In genomic region chr8:84773304-84773703, GRCm38 (mm10) we compare ENCODE assay signal across 10 mouse cellular contexts. TPM values are rescaled to one million over a fixed set of nuclear protein-coding genes. Genes with fewer than 3 reads are reported as not detected.
A peak's percentile ranks its signal among the peaks of the same experiment; 100 is the strongest.
DNase-seq lines count a peak whose midpoint lies in the region; ATAC-seq lines count a peak whose summit lies in the region.
"Had no signal": no experiment of that assay in that cellular context is flagged by ENCODE, and none has a peak within 500 bp of the region (broad histone marks: within the 10 kb centered on the region; RNA-seq: fewer than 3 reads in every experiment).

No protein-coding gene starts in this region.

- H3K4me2 ChIP-seq in kidney, embryonic 16.5 days (replicated peaks; ENCODE audit: low read depth, low read length): peak overlapping the region; percentile 52
- peak overlapping the region; percentile 81 for H3K4me2 ChIP-seq in forebrain, embryonic 16.5 days (ENCODE audit: low read length)
- peak overlapping the region; percentile 50 for H3K4me2 ChIP-seq in midbrain, embryonic 14.5 days (ENCODE audit: low read length)

- DNase-seq in kidney, adult 9 months: no peak
- peak; percentile 75 to 80 for DNase-seq in cerebellum, postnatal 14 days
- no peak for DNase-seq in midbrain, embryonic 14.5 days
- DNase-seq in spleen, postnatal 14 days (ENCODE audit: low spot score in 2 of 2): no peak
- no peak for DNase-seq in urinary bladder, adult 2 months (ENCODE audit: low spot score)
- DNase-seq in adrenal gland, postnatal 36 days: no peak
- DNase-seq: thymus, adult 18-20 months had no signal

- 1% methylated on average over 9 of the region's 9 CpGs for WGBS in kidney, embryonic 16.5 days
- 2% methylated on average over 9 of the region's 9 CpGs for WGBS in forebrain, embryonic 16.5 days
- 1% methylated on average over 9 of the region's 9 CpGs for WGBS in midbrain, embryonic 14.5 days

- peaks cover 47% of the 10 kb centered on the region for H3K4me1 ChIP-seq in kidney, embryonic 16.5 days (ENCODE audit: insufficient read depth, low read length)
- peaks cover 49% of the 10 kb centered on the region for H3K4me1 ChIP-seq in forebrain, embryonic 16.5 days (replicated peaks; ENCODE audit: control insufficient read depth, insufficient read depth, low read length)
- peaks cover 11% of the 10 kb centered on the region for H3K4me1 ChIP-seq in midbrain, embryonic 14.5 days (ENCODE audit: control insufficient read depth, insufficient read depth, low read length)

- ATAC-seq in kidney, embryonic 16.5 days (ENCODE audit: low FRiP score, low TSS enrichment): no peak
- ATAC-seq in forebrain, embryonic 16.5 days: peak; percentile 44
- no peak for ATAC-seq in midbrain, embryonic 14.5 days (ENCODE audit: low FRiP score, low TSS enrichment)

- no peaks in the 10 kb centered on the region for H3K9me3 ChIP-seq in kidney, embryonic 16.5 days (ENCODE audit: low read length)
- no peaks in the 10 kb centered on the region for H3K9me3 ChIP-seq in forebrain, embryonic 16.5 days (ENCODE audit: control insufficient read depth, low read length)
- H3K9me3 ChIP-seq in midbrain, embryonic 14.5 days (ENCODE audit: control insufficient read depth, low read length): no peaks in the 10 kb centered on the region

- H3K27me3 ChIP-seq in kidney, embryonic 16.5 days (ENCODE audit: insufficient read depth, low read length): peaks cover 96% of the 10 kb centered on the region
- 0 out of 2 replicates have a peak, but pooled peaks cover 2% of the 10 kb centered on the region for H3K27me3 ChIP-seq in forebrain, embryonic 16.5 days (replicated peaks; ENCODE audit: control insufficient read depth, insufficient read depth, low read length)
- peaks cover 53% of the 10 kb centered on the region for H3K27me3 ChIP-seq in midbrain, embryonic 14.5 days (ENCODE audit: control insufficient read depth, insufficient read depth, low read length)

- no peaks in the 10 kb centered on the region for H3K36me3 ChIP-seq in kidney, embryonic 16.5 days (ENCODE audit: insufficient read depth, low read length)
- no peaks in the 10 kb centered on the region for H3K36me3 ChIP-seq in forebrain, embryonic 16.5 days (ENCODE audit: control insufficient read depth, insufficient read depth)
- no peaks in the 10 kb centered on the region for H3K36me3 ChIP-seq in midbrain, embryonic 14.5 days (ENCODE audit: control insufficient read depth, insufficient read depth, low read length)

- H3K9ac ChIP-seq in kidney, embryonic 16.5 days (replicated peaks; ENCODE audit: low read length): peak overlapping the region; percentile 36
- peak overlapping the region; percentile 81 for H3K9ac ChIP-seq in forebrain, embryonic 16.5 days (replicated peaks; ENCODE audit: low read depth, low read length)
- H3K9ac ChIP-seq in midbrain, embryonic 14.5 days (replicated peaks; ENCODE audit: low read length): peak overlapping the region; percentile 42

- H3K27ac ChIP-seq in kidney, embryonic 16.5 days (ENCODE audit: low read length): peak overlapping the region; percentile 60; the same call in 1 of the 2 replicates
- peak overlapping the region; percentile 99 for H3K27ac ChIP-seq in forebrain, embryonic 16.5 days (ENCODE audit: low read length)
- H3K27ac ChIP-seq in midbrain, embryonic 14.5 days (replicated peaks; ENCODE audit: low read depth, low read length): peak overlapping the region; percentile 33
- H3K27ac ChIP-seq: macrophage had no signal

- peak overlapping the region; percentile 33 for H3K4me3 ChIP-seq in kidney, embryonic 16.5 days (ENCODE audit: low read length)
- peak overlapping the region; percentile 49 for H3K4me3 ChIP-seq in forebrain, embryonic 16.5 days (replicated peaks; ENCODE audit: low read length)
- H3K4me3 ChIP-seq in midbrain, embryonic 14.5 days (replicated peaks; ENCODE audit: low read depth, low read length): peak overlapping the region; percentile 24

RNA-seq across cellular contexts. Expression of gene Nfix, which starts 26.8 kb away (rescaled TPM):
- 14.8 and 15.9 TPM in 2 replicates for polyA plus RNA-seq in kidney, embryonic 16.5 days (2015; fragmentation: Nextera tagmentation; extraction: Ambion mirVana)
- 440 and 546 TPM in 2 replicates for polyA plus RNA-seq in forebrain, embryonic 16.5 days (2015; fragmentation: Nextera tagmentation; extraction: Ambion mirVana)
- 45.9 and 49.8 TPM in 2 replicates for polyA plus RNA-seq in midbrain, embryonic 14.5 days (2014; fragmentation: Nextera tagmentation; extraction: Ambion mirVana)
- 21.7 and 77.0 TPM in 2 replicates for polyA plus RNA-seq in urinary bladder, adult 2 months (2012; rRNA removed)
- 100 to 1,000 TPM in 1 of 2 experiments, 10 to 100 TPM in 1; 99.9 to 108 TPM for total RNA-seq in adrenal gland, postnatal 36 days (2021)

RNA-seq across cellular contexts. Expression of gene Dand5, which starts 49.3 kb away (rescaled TPM):
- polyA plus RNA-seq in kidney, embryonic 16.5 days (2015; fragmentation: Nextera tagmentation; extraction: Ambion mirVana): 6.6 and 9.0 TPM in 2 replicates
- 8.2 and 8.7 TPM in 2 replicates for polyA plus RNA-seq in forebrain, embryonic 16.5 days (2015; fragmentation: Nextera tagmentation; extraction: Ambion mirVana)
- polyA plus RNA-seq in midbrain, embryonic 14.5 days (2014; fragmentation: Nextera tagmentation; extraction: Ambion mirVana): 9.9 and 12.7 TPM in 2 replicates
- polyA plus RNA-seq in urinary bladder, adult 2 months (2012; rRNA removed): 4.7 and 4.8 TPM in 2 replicates
- total RNA-seq in adrenal gland, postnatal 36 days (2021): 1 to 10 TPM; 9.1 to 10.0 TPM

RNA-seq across cellular contexts. Expression of gene G430095P16Rik, which starts 50.5 kb away (rescaled TPM):
- 2.3 and 2.8 TPM in 2 replicates for polyA plus RNA-seq in kidney, embryonic 16.5 days (2015; fragmentation: Nextera tagmentation; extraction: Ambion mirVana)
- 2.0 and 2.2 TPM in 2 replicates for polyA plus RNA-seq in forebrain, embryonic 16.5 days (2015; fragmentation: Nextera tagmentation; extraction: Ambion mirVana)
- polyA plus RNA-seq in midbrain, embryonic 14.5 days (2014; fragmentation: Nextera tagmentation; extraction: Ambion mirVana): 0.67 and 0.91 TPM in 2 replicates
- 1.0 and 1.2 TPM in 2 replicates for polyA plus RNA-seq in urinary bladder, adult 2 months (2012; rRNA removed)
- under 1 TPM in 1 of 2 experiments, not detected in 1; 0.46 TPM for total RNA-seq in adrenal gland, postnatal 36 days (2021)
- polyA plus RNA-seq: macrophage had no signal

RNA-seq across cellular contexts. Expression of gene Gadd45gip1, which starts 58.0 kb away (rescaled TPM):
- 49.7 and 51.6 TPM in 2 replicates for polyA plus RNA-seq in kidney, embryonic 16.5 days (2015; fragmentation: Nextera tagmentation; extraction: Ambion mirVana)
- polyA plus RNA-seq in forebrain, embryonic 16.5 days (2015; fragmentation: Nextera tagmentation; extraction: Ambion mirVana): 31.3 and 34.3 TPM in 2 replicates
- polyA plus RNA-seq in midbrain, embryonic 14.5 days (2014; fragmentation: Nextera tagmentation; extraction: Ambion mirVana): 32.7 and 35.8 TPM in 2 replicates
- polyA plus RNA-seq in urinary bladder, adult 2 months (2012; rRNA removed): 22.0 and 22.2 TPM in 2 replicates
- total RNA-seq in adrenal gland, postnatal 36 days (2021): 10 to 100 TPM; 63.3 to 70.5 TPM

Comparison
In these comparisons a context has a peak if more than half of its experiments do, and no peak if none do; other contexts are left out.
1. H3K27ac ChIP-seq: peak in every context shown above with its lines; median percentile 99 in forebrain, embryonic 16.5 days; 60 in kidney, embryonic 16.5 days; 33 in midbrain, embryonic 14.5 days.
2. DNase-seq: peak in cerebellum, postnatal 14 days (2 of 2); none in kidney, adult 9 months (single experiment), midbrain, embryonic 14.5 days (single experiment), spleen, postnatal 14 days (0 of 2), urinary bladder, adult 2 months (single experiment) and adrenal gland, postnatal 36 days (0 of 2).
3. Peak in every context shown above with its lines, with median percentiles within 50 percentile points of each other: H3K4me2 ChIP-seq, H3K4me3 ChIP-seq and H3K9ac ChIP-seq.